Mouse (Mus musculus): ENCODE data around the gene Tmsb15l. TPM values are rescaled to one million over a fixed set of nuclear protein-coding genes. Genes with fewer than 3 reads are reported as not detected.

Tmsb15l gene
- total RNA-seq, 1 experiment: 4.6 TPM

GRCm38 (mm10) chrX:136937985-136938384 is 38.7 kb downstream of the Tmsb15l start:
- Histone ChIP-seq H3K27ac (ENCODE audit: insufficient read depth, low read depth, low read length, poor library complexity, severe bottlenecking) (no peak overlapping the region), H3K4me1 (ENCODE audit: control insufficient read depth in 2 of 2, insufficient read depth in 2 of 2, low read length in 2 of 2, poor library complexity in 1 of 2) (no peaks in the 10 kb centered on the region), H3K4me3 (ENCODE audit: insufficient read depth in 1 of 2, low read depth in 1 of 2, low read length in 2 of 2, poor library complexity in 1 of 2, severe bottlenecking in 1 of 2) (no peak overlapping the region), H3K9me3 (ENCODE audit: control insufficient read depth, insufficient read depth, low read depth, low read length) (no peaks in the 10 kb centered on the region), H3K36me3 (ENCODE audit: control insufficient read depth, insufficient read depth, low read length, poor library complexity, severe bottlenecking) (no peaks in the 10 kb centered on the region), H3K9ac (ENCODE audit: insufficient read depth, low read depth, low read length, poor library complexity, severe bottlenecking) (no peak overlapping the region)
- in situ Hi-C loops (cut with MboI; ENCODE audit: low sequenced_read_pairs in 2 of 2, unreplicated experiment in 2 of 2): no loop called here
- DNase-seq (ENCODE audit: low read depth, low spot score): no peak
- no peak for TF ChIP-seq ZNF384 (IDR thresholded peaks at IDR 0.05; ENCODE audit: low read depth, low read length)
- no peak for TF ChIP-seq MAFK (IDR thresholded peaks at IDR 0.05; ENCODE audit: insufficient read depth, low read depth, low read length)
- TF ChIP-seq CHD2 (IDR thresholded peaks at IDR 0.05; ENCODE audit: low read depth, low read length): no peak
- TF ChIP-seq HCFC1 (IDR thresholded peaks at IDR 0.05; ENCODE audit: borderline replicate concordance, insufficient read depth, low read length): no peak
- TF ChIP-seq ZC3H11A (IDR thresholded peaks at IDR 0.05; ENCODE audit: borderline replicate concordance, low read depth, low read length): no peak

DNA sequence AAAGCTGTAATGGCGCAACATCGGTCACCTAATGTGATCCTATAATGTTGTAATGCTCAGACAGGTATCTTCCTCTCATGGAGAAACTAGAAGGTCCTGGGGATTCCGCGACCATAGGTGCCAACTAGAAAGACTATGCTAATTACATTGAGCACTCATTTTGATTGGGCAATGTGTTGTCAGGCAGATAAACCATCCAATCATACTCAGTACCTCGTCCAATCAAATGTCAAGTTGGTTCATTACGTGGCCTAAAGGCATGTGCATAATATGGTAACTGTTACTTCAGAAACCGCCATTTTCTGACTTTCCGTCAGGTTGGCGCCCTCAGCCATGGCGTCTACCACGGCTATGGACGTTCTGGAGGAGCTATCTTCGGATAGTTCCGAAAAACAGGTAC is 49.6 kb downstream of the Tmsb15l start, which contains the start of gene H2bfm:
Gene H2bfm (plus strand): TSS at position 295 of the 400 bp plus-strand sequence.
- Histone ChIP-seq H3K9me3 (ENCODE audit: control insufficient read depth, insufficient read depth, low read depth, low read length) (no peaks in the 10 kb centered on the region), H3K27ac (ENCODE audit: insufficient read depth, low read depth, low read length, poor library complexity, severe bottlenecking) (no peak within 1 kb of the TSS), H3K4me3 (ENCODE audit: insufficient read depth in 1 of 2, low read depth in 1 of 2, low read length in 2 of 2, poor library complexity in 1 of 2, severe bottlenecking in 1 of 2) (no peak within 1 kb of the TSS), H3K4me1 (ENCODE audit: control insufficient read depth in 2 of 2, insufficient read depth in 2 of 2, low read length in 2 of 2, poor library complexity in 1 of 2) (no peaks in the 10 kb centered on the region), H3K36me3 (ENCODE audit: control insufficient read depth, insufficient read depth, low read length, poor library complexity, severe bottlenecking) (no peaks in the 10 kb centered on the region), H3K9ac (ENCODE audit: insufficient read depth, low read depth, low read length, poor library complexity, severe bottlenecking) (no peak within 1 kb of the TSS)
- no peak for DNase-seq (ENCODE audit: low read depth, low spot score)
- in situ Hi-C loops (cut with MboI; ENCODE audit: low sequenced_read_pairs in 2 of 2, unreplicated experiment in 2 of 2): no loop called here
- TF ChIP-seq MAFK (IDR thresholded peaks at IDR 0.05; ENCODE audit: insufficient read depth, low read depth, low read length) (no peak), HCFC1 (IDR thresholded peaks at IDR 0.05; ENCODE audit: borderline replicate concordance, insufficient read depth, low read length) (no peak), CHD2 (IDR thresholded peaks at IDR 0.05; ENCODE audit: low read depth, low read length) (no peak; the same call in 1 of the 2 replicates), ZC3H11A (IDR thresholded peaks at IDR 0.05; ENCODE audit: borderline replicate concordance, low read depth, low read length) (no peak), ZNF384 (IDR thresholded peaks at IDR 0.05; ENCODE audit: low read depth, low read length) (no peak)

DNA sequence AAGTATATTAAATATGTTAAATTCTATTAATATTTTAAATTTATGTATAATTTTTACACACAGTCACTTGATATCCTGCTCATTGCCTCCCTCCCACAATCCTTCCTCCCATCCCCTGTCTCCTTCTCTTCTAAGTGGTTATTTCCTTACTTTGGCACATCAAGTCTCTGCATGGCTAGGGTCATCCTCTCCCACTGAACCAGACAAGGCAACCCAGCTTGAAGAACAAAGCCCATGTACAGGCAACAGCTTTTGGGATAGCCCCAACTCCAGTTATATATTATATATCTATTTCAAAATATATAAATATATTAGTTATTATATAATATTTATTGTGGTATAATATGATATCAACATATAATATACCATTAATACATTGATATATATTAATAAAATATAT is 50.8 kb downstream of the Tmsb15l start:
- Histone ChIP-seq H3K9me3 (ENCODE audit: control insufficient read depth, insufficient read depth, low read depth, low read length) (no peaks in the 10 kb centered on the region), H3K9ac (ENCODE audit: insufficient read depth, low read depth, low read length, poor library complexity, severe bottlenecking) (no peak overlapping the region), H3K4me3 (ENCODE audit: insufficient read depth in 1 of 2, low read depth in 1 of 2, low read length in 2 of 2, poor library complexity in 1 of 2, severe bottlenecking in 1 of 2) (no peak overlapping the region), H3K4me1 (ENCODE audit: control insufficient read depth in 2 of 2, insufficient read depth in 2 of 2, low read length in 2 of 2, poor library complexity in 1 of 2) (no peaks in the 10 kb centered on the region), H3K36me3 (ENCODE audit: control insufficient read depth, insufficient read depth, low read length, poor library complexity, severe bottlenecking) (no peaks in the 10 kb centered on the region), H3K27ac (ENCODE audit: insufficient read depth, low read depth, low read length, poor library complexity, severe bottlenecking) (no peak overlapping the region)
- in situ Hi-C loops (cut with MboI; ENCODE audit: low sequenced_read_pairs in 2 of 2, unreplicated experiment in 2 of 2): no loop called here
- no peak for DNase-seq (ENCODE audit: low read depth, low spot score)
- TF ChIP-seq HCFC1 (IDR thresholded peaks at IDR 0.05; ENCODE audit: borderline replicate concordance, insufficient read depth, low read length) (no peak), ZC3H11A (IDR thresholded peaks at IDR 0.05; ENCODE audit: borderline replicate concordance, low read depth, low read length) (no peak), MAFK (IDR thresholded peaks at IDR 0.05; ENCODE audit: insufficient read depth, low read depth, low read length) (no peak), CHD2 (IDR thresholded peaks at IDR 0.05; ENCODE audit: low read depth, low read length) (no peak), ZNF384 (IDR thresholded peaks at IDR 0.05; ENCODE audit: low read depth, low read length) (no peak)

Other genes with a start within 250 kb of the Tmsb15l start
- gene Morf4l2, start 233.2 kb downstream of the Tmsb15l start, total RNA-seq (2012; rRNA removed): 236 and 337 TPM in 2 replicates
- gene Glra4, start 196.7 kb downstream of the Tmsb15l start, total RNA-seq (2012; rRNA removed): not detected in 2 replicates
- gene Plp1, start 154.2 kb downstream of the Tmsb15l start, total RNA-seq (2012; rRNA removed): 2.2 and 3.1 TPM in 2 replicates
- gene Rab9b, start 108.1 kb downstream of the Tmsb15l start, total RNA-seq (2012; rRNA removed): 0.18 TPM in 1 of 2 replicates, not detected in the other
- 0.32 and 1.6 TPM in 2 replicates for gene H2bfm, start 49.5 kb downstream of the Tmsb15l start, total RNA-seq (2012; rRNA removed)
- gene Tmsb15b2, start 1.4 kb downstream of the Tmsb15l start, total RNA-seq (2012; rRNA removed): 10.8 and 17.1 TPM in 2 replicates
- gene Tmsb15b1, start within 50 bp of the Tmsb15l start, total RNA-seq (2012; rRNA removed): 8.4 and 12.0 TPM in 2 replicates
- gene Zcchc18, start 16.3 kb upstream of the Tmsb15l start, total RNA-seq (2012; rRNA removed): 1.5 and 2.2 TPM in 2 replicates
- gene Slc25a53, start 61.4 kb upstream of the Tmsb15l start, total RNA-seq (2012; rRNA removed): 5.4 and 8.3 TPM in 2 replicates
- gene Fam199x, start 72.7 kb upstream of the Tmsb15l start, total RNA-seq (2012; rRNA removed): 5.7 and 6.0 TPM in 2 replicates
- gene Esx1, start 145.2 kb upstream of the Tmsb15l start, total RNA-seq (2012; rRNA removed): 0.48 and 2.3 TPM in 2 replicates

Data from ES-E14 (cell line).